Mouse (Mus musculus) adrenal gland, postnatal 25 days (tissue): ENCODE results near the gene Gm21541. TPM values are rescaled to one million over a fixed set of nuclear protein-coding genes. Genes with fewer than 3 reads are reported as not detected.
"Not testable (repeated sequence)": the region's sequence is repeated elsewhere in the genome, so short reads cannot be mapped to it uniquely, and the experiment has no call there.

Source experiments
- DNase-seq: peaks from one replicate; pipeline ENCODE4 v3.0.0; 2021; ENCODE audit warnings: mixed read lengths
- long read RNA-seq: library from polyadenylated mRNA; stranded (forward); transcript quantifications from one replicate; pipeline ENCODE4 v2.0.0, GENCODE M21; 2021
- total RNA-seq: library from RNA; stranded (reverse); gene quantifications from 2 replicates; pipeline ENCODE4 v1.2.3, GENCODE M21; 2021

Gene Gm21541
- total RNA-seq = not detected in 2 replicates
- long read RNA-seq = 0 reads

GRCm38 (mm10) chr4:41903310-41903709 is at the start of gene Gm21541:
Gene Gm21541 (plus strand): TSS chr4:41903610.
- not testable (repeated sequence) for DNase-seq

GRCm38 (mm10) chr4:41941272-41941671 is 37.9 kb downstream of the Gm21541 start, which contains the start of gene Gm20878:
Gene Gm20878 (plus strand): TSS chr4:41941572.
- not testable (repeated sequence) for DNase-seq

Other genes with a start within 250 kb of the Gm21541 start
- 46.3 and 49.8 TPM in 2 replicates for gene Cntfr, start 206.5 kb upstream of the Gm21541 start, total RNA-seq
- 56.7 and 83.4 TPM in 2 replicates for gene Il11ra1, start 203.6 kb upstream of the Gm21541 start, total RNA-seq
- 34.5 and 36.2 TPM in 2 replicates for gene Rpp25l, start 190.1 kb upstream of the Gm21541 start, total RNA-seq
- 108 and 120 TPM in 2 replicates for gene Dctn3, start 180.4 kb upstream of the Gm21541 start, total RNA-seq
- gene Arid3c, start 172.5 kb upstream of the Gm21541 start, total RNA-seq = not detected in 2 replicates
- 40.8 and 47.6 TPM in 2 replicates for gene Galt, start 148.4 kb upstream of the Gm21541 start, total RNA-seq
- 84.5 and 86.8 TPM in 2 replicates for gene Sigmar1, start 147.5 kb upstream of the Gm21541 start, total RNA-seq
- gene Ccl27a, start 129.4 kb upstream of the Gm21541 start, total RNA-seq = 32.6 and 46.2 TPM in 2 replicates
- 5.1 and 5.3 TPM in 2 replicates for gene Gm20878, start 38.0 kb downstream of the Gm21541 start, total RNA-seq
- gene Fam205a4, start 62.4 kb downstream of the Gm21541 start, total RNA-seq = 0.62 and 1.0 TPM in 2 replicates
- gene Gm21093, start 131.1 kb downstream of the Gm21541 start, total RNA-seq = 0.95 TPM in 1 of 2 replicates, not detected in the other
- gene Gm3893, start 187.6 kb downstream of the Gm21541 start, total RNA-seq = not detected in 2 replicates
- gene Gm13304, start 211.2 kb downstream of the Gm21541 start, total RNA-seq = 2.2 and 3.6 TPM in 2 replicates
- 16.7 TPM in 1 of 2 replicates, not detected in the other for gene Gm13306, start 249.8 kb downstream of the Gm21541 start, total RNA-seq